ENCODE assay signal across 17 mouse cellular contexts in genomic region chr15:101803052-101803822, GRCm38 (mm10). TPM values are rescaled to one million over a fixed set of nuclear protein-coding genes. Genes with fewer than 3 reads are reported as not detected.
DNase-seq lines count a peak whose midpoint lies in the region; ATAC-seq and TF ChIP-seq lines count a peak whose summit lies in the region.
"Had no signal": no experiment of that assay in that cellular context is flagged by ENCODE, and none has a peak within 500 bp of the region (broad histone marks: within the 10 kb centered on the region; RNA-seq: fewer than 3 reads in every experiment).

No protein-coding gene starts in this region.

- H3K27me3 ChIP-seq in hindbrain, embryonic 12.5 days: no peaks in the 10 kb centered on the region; the same call in 1 of the 2 replicates
- no peaks in the 10 kb centered on the region for H3K27me3 ChIP-seq in hindbrain, postnatal 0 days (ENCODE audit: insufficient read depth, low read length)

- no peak overlapping the region for H3K9ac ChIP-seq in hindbrain, embryonic 12.5 days
- H3K9ac ChIP-seq in hindbrain, postnatal 0 days (replicated peaks; ENCODE audit: low read length): no peak overlapping the region
- H3K9ac ChIP-seq: limb, embryonic 12.5 days; lung, embryonic 14.5 days had no signal

- TF ChIP-seq CTCF in hindbrain, postnatal 0 days (IDR thresholded peaks at IDR 0.05; ENCODE audit: low read depth): no peak

- no peak overlapping the region for H3K4me2 ChIP-seq in hindbrain, embryonic 12.5 days (replicated peaks)
- H3K4me2 ChIP-seq in hindbrain, postnatal 0 days (ENCODE audit: low read depth, low read length): no peak overlapping the region; the same call in 1 of the 2 replicates
- H3K4me2 ChIP-seq: limb, embryonic 12.5 days; lung, embryonic 14.5 days had no signal

- H3K36me3 ChIP-seq in hindbrain, embryonic 12.5 days: no peaks in the 10 kb centered on the region
- no peaks in the 10 kb centered on the region for H3K36me3 ChIP-seq in hindbrain, postnatal 0 days (ENCODE audit: insufficient read depth, low read length)
- H3K36me3 ChIP-seq: limb, embryonic 12.5 days had no signal

- H3K4me3 ChIP-seq in hindbrain, embryonic 12.5 days: no peak overlapping the region
- H3K4me3 ChIP-seq in hindbrain, postnatal 0 days (ENCODE audit: low read length): no peak overlapping the region
- H3K4me3 ChIP-seq: erythroblast, embryonic 14.5 days; limb, embryonic 12.5 days had no signal

- 70% methylated on average over 11 of the region's 11 CpGs for WGBS in hindbrain, embryonic 12.5 days
- WGBS in hindbrain, postnatal 0 days: 44% methylated on average over 11 of the region's 11 CpGs

- peak; percentile 54 for ATAC-seq in hindbrain, embryonic 12.5 days (ENCODE audit: low FRiP score)
- no peak for ATAC-seq in hindbrain, postnatal 0 days

- DNase-seq in hindbrain, postnatal 0 days (ENCODE audit: low spot score): no peak
- DNase-seq in right cerebral cortex, adult 18-20 months: peak; percentile 58
- no peak for DNase-seq in right cerebral cortex, postnatal 4 days
- peak; percentile 28 to 50 for DNase-seq in left cerebral cortex, postnatal 36 days (ENCODE audit: low spot score in 2 of 2)
- DNase-seq in adrenal gland, adult 8-10 months: no peak
- DNase-seq in gastrocnemius, postnatal 10 days: no peak
- no peak for DNase-seq in thymus, postnatal 25 days
- DNase-seq: adrenal gland, adult 2 months; heart, adult 18-20 months; heart, postnatal 4 days; lung, embryonic 14.5 days had no signal

- peak overlapping the region; percentile 30; the same call in 1 of the 2 replicates for H3K27ac ChIP-seq in hindbrain, embryonic 12.5 days
- H3K27ac ChIP-seq in hindbrain, postnatal 0 days: no peak overlapping the region
- H3K27ac ChIP-seq: kidney, postnatal 0 days; limb, embryonic 12.5 days had no signal

- H3K9me3 ChIP-seq in hindbrain, embryonic 12.5 days (replicated peaks): no peaks in the 10 kb centered on the region
- H3K9me3 ChIP-seq in hindbrain, postnatal 0 days (ENCODE audit: low read length): no peaks in the 10 kb centered on the region
- H3K9me3 ChIP-seq: limb, embryonic 12.5 days had no signal

- intact Hi-C loops in left cerebral cortex, postnatal 36 days (cut with DNase I): loop anchor here (5.0 kb wide), 1 partner anchor 44 kb away; no protein-coding TSS in a partner anchor

- peaks cover 14% of the 10 kb centered on the region for H3K4me1 ChIP-seq in hindbrain, embryonic 12.5 days
- peaks cover 11% of the 10 kb centered on the region for H3K4me1 ChIP-seq in hindbrain, postnatal 0 days (ENCODE audit: insufficient read depth, low read length)
- H3K4me1 ChIP-seq: limb, embryonic 12.5 days had no signal

RNA-seq across cellular contexts. Expression of gene Krt73, which starts 1.1 kb away (rescaled TPM):
- polyA plus RNA-seq in hindbrain, embryonic 12.5 days (2016; fragmentation: Nextera tagmentation; extraction: Ambion mirVana): 0.57 and 0.65 TPM in 2 replicates
- total RNA-seq in hindbrain, postnatal 0 days (2014; rRNA removed): 1.5 and 1.7 TPM in 2 replicates
- 2.4 and 2.5 TPM in 2 replicates for polyA plus RNA-seq in hindbrain, postnatal 0 days (2015; fragmentation: Nextera tagmentation; extraction: Ambion mirVana)
- total RNA-seq in left cerebral cortex, postnatal 36 days (2021): 1 to 10 TPM; 1.5 to 1.6 TPM
- total RNA-seq in adrenal gland, adult 8-10 months (2022): not detected
- total RNA-seq in gastrocnemius, postnatal 10 days (2021): not detected
- total RNA-seq: adrenal gland, adult 2 months; common myeloid progenitor, adult 5-6 weeks; heart, adult 18-20 months; heart, postnatal 4 days; megakaryocyte-erythroid progenitor cell, adult 5-6 weeks had no signal
- polyA plus RNA-seq: adrenal gland, adult 2 months; erythroblast, embryonic 14.5 days; kidney, postnatal 0 days; limb, embryonic 12.5 days; lung, embryonic 14.5 days had no signal

RNA-seq across cellular contexts. Expression of gene Krt2, which starts 14.7 kb away (rescaled TPM):
- not detected in 2 replicates for polyA plus RNA-seq in hindbrain, embryonic 12.5 days (2016; fragmentation: Nextera tagmentation; extraction: Ambion mirVana)
- 0.37 TPM in 1 of 2 replicates, not detected in the other for total RNA-seq in hindbrain, postnatal 0 days (2014; rRNA removed)
- polyA plus RNA-seq in hindbrain, postnatal 0 days (2015; fragmentation: Nextera tagmentation; extraction: Ambion mirVana): 0.21 and 0.37 TPM in 2 replicates
- under 1 TPM; 0.15 to 0.29 TPM for total RNA-seq in left cerebral cortex, postnatal 36 days (2021)
- total RNA-seq in adrenal gland, adult 8-10 months (2022): not detected
- not detected for total RNA-seq in gastrocnemius, postnatal 10 days (2021)
- total RNA-seq: adrenal gland, adult 2 months; common myeloid progenitor, adult 5-6 weeks; heart, adult 18-20 months; heart, postnatal 4 days; megakaryocyte-erythroid progenitor cell, adult 5-6 weeks had no signal
- polyA plus RNA-seq: adrenal gland, adult 2 months; erythroblast, embryonic 14.5 days; kidney, postnatal 0 days; lung, embryonic 14.5 days had no signal

RNA-seq across cellular contexts. Expression of gene Krt72, which starts 17.0 kb away (rescaled TPM):
- not detected in 2 replicates for polyA plus RNA-seq in hindbrain, embryonic 12.5 days (2016; fragmentation: Nextera tagmentation; extraction: Ambion mirVana)
- total RNA-seq in hindbrain, postnatal 0 days (2014; rRNA removed): 1.9 TPM in 1 of 2 replicates, not detected in the other
- 0.44 TPM in 1 of 2 replicates, not detected in the other for polyA plus RNA-seq in hindbrain, postnatal 0 days (2015; fragmentation: Nextera tagmentation; extraction: Ambion mirVana)
- total RNA-seq in left cerebral cortex, postnatal 36 days (2021): not detected
- not detected for total RNA-seq in adrenal gland, adult 8-10 months (2022)
- not detected for total RNA-seq in gastrocnemius, postnatal 10 days (2021)
- total RNA-seq: adrenal gland, adult 2 months; common myeloid progenitor, adult 5-6 weeks; heart, adult 18-20 months; heart, postnatal 4 days; megakaryocyte-erythroid progenitor cell, adult 5-6 weeks had no signal
- polyA plus RNA-seq: adrenal gland, adult 2 months; erythroblast, embryonic 14.5 days; kidney, postnatal 0 days; limb, embryonic 12.5 days; lung, embryonic 14.5 days had no signal

RNA-seq across cellular contexts. Expression of gene Krt1, which starts 47.4 kb away (rescaled TPM):
- 4.2 and 4.4 TPM in 2 replicates for polyA plus RNA-seq in hindbrain, embryonic 12.5 days (2016; fragmentation: Nextera tagmentation; extraction: Ambion mirVana)
- total RNA-seq in hindbrain, postnatal 0 days (2014; rRNA removed): 7.5 and 13.7 TPM in 2 replicates
- polyA plus RNA-seq in hindbrain, postnatal 0 days (2015; fragmentation: Nextera tagmentation; extraction: Ambion mirVana): 18.2 and 19.4 TPM in 2 replicates
- total RNA-seq in left cerebral cortex, postnatal 36 days (2021): 1 to 10 TPM; 1.7 to 1.8 TPM
- total RNA-seq in adrenal gland, adult 8-10 months (2022): 1 to 10 TPM in 1 of 4 experiments, under 1 TPM in 3; 0.20 to 1.0 (median 0.58) TPM
- total RNA-seq in gastrocnemius, postnatal 10 days (2021): not detected
- total RNA-seq: common myeloid progenitor, adult 5-6 weeks; heart, adult 18-20 months; heart, postnatal 4 days; megakaryocyte-erythroid progenitor cell, adult 5-6 weeks had no signal
- polyA plus RNA-seq: erythroblast, embryonic 14.5 days had no signal

Comparison
In these comparisons a context has a peak if more than half of its experiments do, and no peak if none do; other contexts are left out.
1. DNase-seq: peak in right cerebral cortex, adult 18-20 months (single experiment) and left cerebral cortex, postnatal 36 days (2 of 2); none in hindbrain, postnatal 0 days (single experiment), right cerebral cortex, postnatal 4 days (single experiment), adrenal gland, adult 8-10 months (single experiment), gastrocnemius, postnatal 10 days (single experiment) and thymus, postnatal 25 days (single experiment).